Comparison of ENCODE assay signal across 20 mouse cellular contexts in the genomic region with DNA sequence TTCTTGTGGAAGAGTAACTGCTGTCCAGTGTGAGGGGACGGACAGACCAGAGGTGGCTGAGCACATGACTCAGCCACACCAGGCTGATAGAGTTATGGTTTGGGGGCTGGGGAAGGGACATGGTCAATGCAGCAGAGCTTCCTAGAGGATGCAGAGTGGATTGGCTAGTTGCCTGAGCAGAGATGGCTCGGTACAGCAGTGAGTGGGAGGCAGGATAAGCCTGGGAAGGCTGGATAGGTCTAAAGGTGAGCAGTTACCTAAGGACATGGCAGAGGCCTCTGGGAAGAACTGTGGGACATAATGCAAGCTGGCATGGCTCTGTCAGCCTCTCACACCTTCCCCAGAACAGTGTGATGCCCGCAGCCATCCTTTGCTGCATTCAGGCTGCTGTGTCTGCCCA. TPM values are rescaled to one million over a fixed set of nuclear protein-coding genes. Genes with fewer than 3 reads are reported as not detected.
DNase-seq lines count a peak whose midpoint lies in the region; ATAC-seq and TF ChIP-seq lines count a peak whose summit lies in the region.
"Had no signal": no experiment of that assay in that cellular context is flagged by ENCODE, and none has a peak within 500 bp of the region (broad histone marks: within the 10 kb centered on the region; RNA-seq: fewer than 3 reads in every experiment).

No protein-coding gene starts in this region.

- H3K4me2 ChIP-seq in forebrain, embryonic 12.5 days: no peak overlapping the region
- no peak overlapping the region for H3K4me2 ChIP-seq in forebrain, embryonic 11.5 days (ENCODE audit: low read depth, low read length, severe bottlenecking)
- no peak overlapping the region for H3K4me2 ChIP-seq in myocyte (ENCODE audit: low read depth)
- H3K4me2 ChIP-seq: embryonic facial prominence, embryonic 13.5 days; heart, embryonic 15.5 days; limb, embryonic 15.5 days; lung, embryonic 14.5 days; midbrain, embryonic 15.5 days had no signal

- peaks cover 88% of the 10 kb centered on the region for H3K36me3 ChIP-seq in forebrain, embryonic 12.5 days (replicated peaks)
- peaks cover 2% of the 10 kb centered on the region; the same call in 1 of the 2 replicates for H3K36me3 ChIP-seq in forebrain, embryonic 11.5 days (ENCODE audit: control insufficient read depth, insufficient read depth, low read length)
- H3K36me3 ChIP-seq in myocyte (ENCODE audit: control insufficient read depth, insufficient read depth): peaks cover 59% of the 10 kb centered on the region
- peaks cover 94% of the 10 kb centered on the region for H3K36me3 ChIP-seq in thymus, adult 2 months (ENCODE audit: control insufficient read depth, insufficient read depth, low read length)

- no peak overlapping the region for H3ac ChIP-seq in myocyte (ENCODE audit: control insufficient read depth, insufficient read length)

- no peak for TF ChIP-seq POLR2A in myocyte (IDR thresholded peaks at IDR 0.05; ENCODE audit: insufficient read length, low read depth)
- TF ChIP-seq POLR2A in thymus, adult 2 months (IDR thresholded peaks at IDR 0.05; ENCODE audit: control insufficient read depth, extremely low read depth, insufficient read depth, low read length, poor library complexity): no peak

- ATAC-seq in forebrain, embryonic 12.5 days (ENCODE audit: low FRiP score): no peak
- no peak for ATAC-seq in forebrain, embryonic 11.5 days (replicated peaks; ENCODE audit: low FRiP score)
- ATAC-seq: hindbrain, postnatal 0 days; intestine, embryonic 16.5 days; midbrain, embryonic 15.5 days had no signal

- H3K4me1 ChIP-seq in forebrain, embryonic 12.5 days: peaks cover 9% of the 10 kb centered on the region; the same call in 1 of the 2 replicates
- H3K4me1 ChIP-seq in forebrain, embryonic 11.5 days (replicated peaks; ENCODE audit: control insufficient read depth, insufficient read depth, low read length): 0 out of 2 replicates have a peak, but pooled peaks cover 3% of the 10 kb centered on the region
- no peaks in the 10 kb centered on the region for H3K4me1 ChIP-seq in thymus, adult 2 months (replicated peaks; ENCODE audit: control insufficient read depth, insufficient read depth, low read length)
- H3K4me1 ChIP-seq: embryonic facial prominence, embryonic 13.5 days; limb, embryonic 15.5 days; midbrain, embryonic 15.5 days had no signal

- peak overlapping the region; percentile 42; the same call in 1 of the 2 replicates for H3K27ac ChIP-seq in forebrain, embryonic 12.5 days
- H3K27ac ChIP-seq in forebrain, embryonic 11.5 days (ENCODE audit: low read depth, low read length): no peak overlapping the region
- peak overlapping the region; percentile 88 for H3K27ac ChIP-seq in layer of hippocampus, adult 2 months
- H3K27ac ChIP-seq in thymus, adult 2 months (ENCODE audit: control insufficient read depth, insufficient read depth, low read length): no peak overlapping the region
- H3K27ac ChIP-seq: embryonic facial prominence, embryonic 13.5 days; heart, embryonic 15.5 days; hindbrain, postnatal 0 days; limb, embryonic 15.5 days; liver, embryonic 14.5 days; midbrain, embryonic 15.5 days had no signal

- no peak for TF ChIP-seq CTCF in layer of hippocampus, adult 2 months (conservative IDR thresholded peaks at IDR 0.05)
- TF ChIP-seq CTCF in thymus, adult 2 months (IDR thresholded peaks at IDR 0.05; ENCODE audit: borderline replicate concordance, control insufficient read depth, extremely low read depth, insufficient read depth, low read length, poor library complexity): no peak

- H3K27me3 ChIP-seq in forebrain, embryonic 12.5 days: no peaks in the 10 kb centered on the region
- H3K27me3 ChIP-seq in forebrain, embryonic 11.5 days (ENCODE audit: control insufficient read depth, insufficient read depth, low read length): no peaks in the 10 kb centered on the region
- H3K27me3 ChIP-seq in myocyte (ENCODE audit: control insufficient read depth, insufficient read depth, insufficient read length): no peaks in the 10 kb centered on the region
- no peaks in the 10 kb centered on the region for H3K27me3 ChIP-seq in thymus, adult 2 months (ENCODE audit: control insufficient read depth, insufficient read depth, low read length)
- H3K27me3 ChIP-seq: embryonic facial prominence, embryonic 13.5 days; heart, embryonic 15.5 days; limb, embryonic 15.5 days; midbrain, embryonic 15.5 days had no signal

- no peak overlapping the region for H3K4me3 ChIP-seq in forebrain, embryonic 12.5 days (replicated peaks)
- no peak overlapping the region for H3K4me3 ChIP-seq in forebrain, embryonic 11.5 days (ENCODE audit: low read depth, low read length)
- H3K4me3 ChIP-seq in layer of hippocampus, adult 2 months: no peak overlapping the region
- no peak overlapping the region for H3K4me3 ChIP-seq in myocyte
- no peak overlapping the region for H3K4me3 ChIP-seq in thymus, adult 2 months (ENCODE audit: control insufficient read depth, insufficient read depth, low read length)
- H3K4me3 ChIP-seq: embryonic facial prominence, embryonic 13.5 days; erythroblast, embryonic 14.5 days; heart, embryonic 15.5 days; limb, embryonic 15.5 days; midbrain, embryonic 15.5 days had no signal

- no peaks in the 10 kb centered on the region for H3K9me3 ChIP-seq in forebrain, embryonic 12.5 days
- no peaks in the 10 kb centered on the region for H3K9me3 ChIP-seq in forebrain, embryonic 11.5 days (ENCODE audit: control insufficient read depth, low read length)
- H3K9me3 ChIP-seq: embryonic facial prominence, embryonic 13.5 days; heart, embryonic 15.5 days; limb, embryonic 15.5 days; midbrain, embryonic 15.5 days had no signal

- 57% methylated on average over 3 of the region's 3 CpGs for WGBS in forebrain, embryonic 12.5 days
- WGBS in forebrain, embryonic 11.5 days: 56% methylated on average over 3 of the region's 3 CpGs
- WGBS in thymus, adult 2 months: 96% methylated on average over 3 of the region's 3 CpGs

- peak overlapping the region; percentile 17; the same call in 1 of the 2 replicates for H3K9ac ChIP-seq in forebrain, embryonic 12.5 days
- no peak overlapping the region for H3K9ac ChIP-seq in forebrain, embryonic 11.5 days (ENCODE audit: low read length)
- H3K9ac ChIP-seq: embryonic facial prominence, embryonic 13.5 days; heart, embryonic 15.5 days; limb, embryonic 15.5 days; liver, embryonic 14.5 days; lung, embryonic 14.5 days; midbrain, embryonic 15.5 days had no signal

- peaks cover 3% of the 10 kb centered on the region for H3K79me2 ChIP-seq in myocyte (ENCODE audit: control insufficient read depth, insufficient read depth)

- DNase-seq in forebrain, embryonic 11.5 days (ENCODE audit: low spot score): no peak
- peak; percentile 5 for DNase-seq in heart, postnatal 4 days
- DNase-seq in heart, adult 18-20 months: no peak
- no peak for DNase-seq in layer of hippocampus, adult 2 months (ENCODE audit: low spot score in 2 of 2)
- DNase-seq in layer of hippocampus, adult 11-12 months (ENCODE audit: low spot score): no peak
- DNase-seq in thymus, adult 2 months: no peak
- DNase-seq: kidney, postnatal 36 days; layer of hippocampus, adult 9-11 months; lung, embryonic 14.5 days; thymus, postnatal 25 days had no signal

TF ChIP-seq in myocyte, 11 proteins besides CTCF, POLR2A, EP300 and RAD21:
- TF ChIP-seq MYOG (IDR thresholded peaks at IDR 0.05; ENCODE audit: control insufficient read depth in 1 of 3, insufficient read depth in 1 of 3, insufficient read length in 2 of 3, low read depth in 2 of 3) (no peak), POLR2AphosphoS2 (IDR thresholded peaks at IDR 0.05; ENCODE audit: insufficient read length, low read depth) (peak; percentile 29)

RNA-seq across cellular contexts. Expression of a gene that starts 21.7 kb away (rescaled TPM):
- polyA plus RNA-seq in forebrain, embryonic 12.5 days (2016; fragmentation: Nextera tagmentation; extraction: Ambion mirVana): 17.7 and 20.3 TPM in 2 replicates
- polyA plus RNA-seq in forebrain, embryonic 11.5 days (2014; fragmentation: Nextera tagmentation; extraction: Ambion mirVana): 17.3 and 19.7 TPM in 2 replicates
- total RNA-seq in heart, postnatal 4 days (2021): 100 to 1,000 TPM; 115 to 120 TPM
- 100 to 1,000 TPM; 120 TPM for total RNA-seq in heart, adult 18-20 months (2021)
- total RNA-seq in layer of hippocampus, adult 2 months (2021): 100 to 1,000 TPM; 206 to 210 TPM
- polyA plus RNA-seq in myocyte (2012; fragmentation: generic; extraction: Trizol): 121 TPM
- polyA plus RNA-seq in thymus, adult 2 months (2012; rRNA removed): 343 and 377 TPM in 2 replicates

Comparison
In these comparisons a context has a peak if more than half of its experiments do, and no peak if none do; other contexts are left out.
1. H3K27ac ChIP-seq: peak in forebrain, embryonic 12.5 days (single experiment) and layer of hippocampus, adult 2 months (single experiment); none in forebrain, embryonic 11.5 days (single experiment) and thymus, adult 2 months (single experiment).